Mouse (Mus musculus) lung, embryonic 15.5 days (tissue): ENCODE results near the gene Sav1. TPM values are rescaled to one million over a fixed set of nuclear protein-coding genes. Genes with fewer than 3 reads are reported as not detected.

Experiments used
- ATAC-seq: fragments of 200-750 bp; cut with Nextera tagmentation; 2 replicates; pipeline ENCODE4 v1.8.0; 2017; ENCODE audit warnings: moderate number of reproducible peaks, borderline replicate concordance; ENCODE audit not compliant: low FRiP score, low TSS enrichment; ENCODE audit errors: extremely low read depth
- H3K27ac ChIP-seq: fragments of 300-500 bp; sonication (generic); 2 replicates; pipeline ENCODE4 v1.5.1; 2015; ENCODE audit warnings: moderate library complexity, mild to moderate bottlenecking, inconsistent platforms
- H3K27me3 ChIP-seq: fragments of 300-500 bp; sonication (generic); 2 replicates; pipeline ENCODE4 v1.6.1; 2015; ENCODE audit warnings: inconsistent platforms
- H3K36me3 ChIP-seq: fragments of 300-500 bp; sonication (generic); 2 replicates; pipeline ENCODE4 v1.6.1; 2015; ENCODE audit warnings: inconsistent platforms
- H3K4me1 ChIP-seq: fragments of 300-500 bp; sonication (generic); 2 replicates; pipeline ENCODE4 v1.6.1; 2015; ENCODE audit warnings: inconsistent platforms
- H3K4me2 ChIP-seq: fragments of 300-500 bp; sonication (generic); 2 replicates; pipeline ENCODE4 v1.6.1; 2015; ENCODE audit warnings: inconsistent platforms, mild to moderate bottlenecking, moderate library complexity
- H3K4me3 ChIP-seq: fragments of 300-500 bp; sonication (generic); 2 replicates; pipeline ENCODE4 v1.5.1; 2015; ENCODE audit warnings: mild to moderate bottlenecking, inconsistent platforms
- H3K9ac ChIP-seq: fragments of 300-500 bp; sonication (generic); 2 replicates; pipeline ENCODE4 v1.6.1; 2015; ENCODE audit warnings: inconsistent platforms
- H3K9me3 ChIP-seq: fragments of 300-500 bp; sonication (generic); 2 replicates; pipeline ENCODE4 v1.6.1; 2016; ENCODE audit warnings: inconsistent platforms
- WGBS: fragments of 180-500 bp; shearing (Covaris S2); methylation state at CpG from one replicate; pipeline ENCODE4 v1.1.7; 2015; 5-methylcytosine and 5-hydroxymethylcytosine counted together
- polyA plus RNA-seq: library from polyadenylated mRNA; unstranded; fragments of >200 nt; fragmentation: Nextera tagmentation; extraction: Ambion mirVana; gene quantifications from 2 replicates; pipeline ENCODE4 v1.2.1, GENCODE M21; 2015

The Sav1 gene
- polyA plus RNA-seq, 1 experiment from 2014 or later: 9.0 TPM

DNA sequence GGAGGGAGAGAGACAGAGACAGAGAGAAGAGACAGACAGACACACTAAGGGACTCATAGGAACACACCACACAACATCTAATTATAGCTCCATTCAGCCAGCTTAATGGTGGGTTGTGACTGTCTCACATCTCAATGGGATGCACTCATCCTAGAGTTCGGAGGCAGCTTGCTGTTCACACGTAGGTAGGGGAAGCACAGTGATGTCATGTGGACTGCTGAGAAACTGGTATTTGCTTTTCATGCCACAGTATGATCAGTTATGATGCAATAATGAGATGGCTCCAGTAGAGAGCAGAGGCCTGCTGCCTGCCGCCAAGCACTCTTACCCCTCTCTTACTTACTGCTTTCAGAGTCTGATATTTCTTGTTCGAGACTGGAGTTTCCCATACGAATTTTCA lies 40.9 kb downstream of the Sav1 start:
- Histone ChIP-seq H3K4me2 (no peak overlapping the region), H3K27me3 (no peaks in the 10 kb centered on the region), H3K4me1 (0 out of 2 replicates have a peak, but pooled peaks cover 3% of the 10 kb centered on the region), H3K27ac (no peak overlapping the region), H3K9ac (no peak overlapping the region), H3K4me3 (no peak overlapping the region), H3K9me3 (no peaks in the 10 kb centered on the region), H3K36me3 (no peaks in the 10 kb centered on the region)
- 88% methylated on average over 5 of the region's 5 CpGs for WGBS
- no peak for ATAC-seq

- 44% methylated on average over 1 of the region's 1 CpGs for WGBS
- Histone ChIP-seq H3K36me3 (0 out of 2 replicates have a peak, but pooled peaks cover 4% of the 10 kb centered on the region), H3K9me3 (no peaks in the 10 kb centered on the region), H3K27ac (no peak overlapping the region), H3K27me3 (no peaks in the 10 kb centered on the region), H3K4me2 (no peak overlapping the region), H3K9ac (no peak overlapping the region), H3K4me1 (0 out of 2 replicates have a peak, but pooled peaks cover 3% of the 10 kb centered on the region), H3K4me3 (no peak overlapping the region)
- ATAC-seq: no peak
Measured at GRCm38 (mm10) chr12:69941655-69942329, 45.0 kb downstream of the Sav1 start.

- H3K4me1 ChIP-seq: 0 out of 2 replicates have a peak, but pooled peaks cover 3% of the 10 kb centered on the region
- 0 out of 2 replicates have a peak, but pooled peaks cover 4% of the 10 kb centered on the region for H3K36me3 ChIP-seq
- H3K4me3 ChIP-seq: no peak overlapping the region
- no peaks in the 10 kb centered on the region for H3K9me3 ChIP-seq
- no peak overlapping the region for H3K27ac ChIP-seq
- ATAC-seq: no peak
- 60% methylated on average over 2 of the region's 2 CpGs for WGBS
- H3K9ac ChIP-seq: no peak overlapping the region
- H3K27me3 ChIP-seq: no peaks in the 10 kb centered on the region
- H3K4me2 ChIP-seq: no peak overlapping the region
Measured at GRCm38 (mm10) chr12:69939291-69939690, 47.5 kb downstream of the Sav1 start.

DNA sequence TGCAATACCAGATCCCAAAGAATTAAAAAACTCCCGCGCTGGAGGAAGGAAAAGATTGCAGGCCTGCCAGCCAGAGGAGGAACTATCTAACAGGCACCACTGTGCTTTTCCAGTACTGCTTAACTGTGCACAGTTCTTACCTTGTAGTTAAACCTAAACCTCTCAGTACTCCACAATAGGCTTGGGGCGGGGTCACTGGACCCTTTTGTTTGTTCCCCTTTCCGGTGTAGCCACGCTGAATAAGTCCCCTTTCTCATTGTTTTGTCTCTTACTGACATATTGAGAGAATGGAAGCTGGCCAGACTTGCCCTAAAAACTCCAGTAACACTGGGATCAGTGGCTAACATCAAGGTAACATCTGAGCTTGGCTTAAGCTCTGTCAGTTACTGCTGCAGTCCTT lies 49.1 kb downstream of the Sav1 start:
- Histone ChIP-seq H3K9ac (no peak overlapping the region), H3K36me3 (0 out of 2 replicates have a peak, but pooled peaks cover 4% of the 10 kb centered on the region), H3K9me3 (no peaks in the 10 kb centered on the region), H3K4me3 (no peak overlapping the region), H3K4me2 (no peak overlapping the region), H3K4me1 (0 out of 2 replicates have a peak, but pooled peaks cover 3% of the 10 kb centered on the region), H3K27ac (no peak overlapping the region), H3K27me3 (no peaks in the 10 kb centered on the region)
- ATAC-seq: no peak
- 72% methylated on average over 5 of the region's 5 CpGs for WGBS

DNA sequence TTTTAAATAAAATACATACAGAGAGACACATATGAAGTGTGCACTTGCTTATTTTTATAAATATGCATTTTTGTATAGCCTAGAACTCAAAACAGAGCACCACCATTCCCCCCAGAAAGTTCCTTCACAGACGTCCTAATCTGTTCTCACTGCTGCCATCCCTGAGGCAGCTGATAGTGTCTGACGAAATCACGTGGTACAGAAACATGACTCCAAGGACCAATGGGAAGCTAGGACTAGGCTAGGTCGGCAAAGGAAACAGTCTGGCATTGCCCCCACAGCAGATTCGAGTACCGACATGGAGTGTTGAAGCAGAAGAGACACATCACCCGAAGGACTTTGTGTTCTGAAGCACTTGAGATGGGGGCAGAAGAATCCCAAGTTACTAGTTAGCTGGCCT lies 60.1 kb downstream of the Sav1 start:
- no peaks in the 10 kb centered on the region for H3K36me3 ChIP-seq
- no peak overlapping the region for H3K4me3 ChIP-seq
- ATAC-seq: no peak
- no peak overlapping the region for H3K4me2 ChIP-seq
- H3K4me1 ChIP-seq: no peaks in the 10 kb centered on the region
- no peak overlapping the region for H3K9ac ChIP-seq
- H3K27me3 ChIP-seq: no peaks in the 10 kb centered on the region
- H3K27ac ChIP-seq: no peak overlapping the region
- no peaks in the 10 kb centered on the region for H3K9me3 ChIP-seq
- WGBS: 40% methylated on average over 7 of the region's 7 CpGs

DNA sequence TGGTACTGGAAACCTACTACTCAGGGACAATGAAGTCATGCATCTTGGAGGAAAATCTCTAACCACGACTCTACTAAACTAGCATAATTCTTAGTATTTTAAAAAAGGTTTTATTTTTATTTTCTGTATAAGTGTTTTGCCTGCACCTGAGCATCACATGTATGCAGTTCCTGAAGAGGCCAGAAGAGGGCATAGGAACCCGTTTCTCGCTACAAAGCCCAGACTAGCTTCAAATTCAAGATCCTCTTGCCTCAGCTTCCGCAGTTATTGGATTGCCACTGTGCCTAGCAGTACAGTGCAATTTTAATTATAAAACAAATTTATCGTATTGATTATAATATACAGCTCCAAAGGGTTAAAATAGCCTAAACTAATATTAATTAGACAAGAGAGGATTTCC lies 62.8 kb downstream of the Sav1 start:
- Histone ChIP-seq H3K9ac (no peak overlapping the region), H3K27me3 (no peaks in the 10 kb centered on the region), H3K4me1 (no peaks in the 10 kb centered on the region), H3K4me3 (no peak overlapping the region), H3K4me2 (no peak overlapping the region), H3K9me3 (no peaks in the 10 kb centered on the region), H3K36me3 (no peaks in the 10 kb centered on the region), H3K27ac (no peak overlapping the region)
- no peak for ATAC-seq
- WGBS: 11% methylated on average over 5 of the region's 5 CpGs

GRCm38 (mm10) chr12:69923603-69924002 lies 63.2 kb downstream of the Sav1 start:
- Histone ChIP-seq H3K4me3 (no peak overlapping the region), H3K9me3 (no peaks in the 10 kb centered on the region), H3K9ac (no peak overlapping the region), H3K36me3 (no peaks in the 10 kb centered on the region), H3K27me3 (no peaks in the 10 kb centered on the region), H3K4me1 (no peaks in the 10 kb centered on the region), H3K27ac (no peak overlapping the region), H3K4me2 (no peak overlapping the region)
- no peak for ATAC-seq
- 41% methylated on average over 3 of the region's 3 CpGs for WGBS

GRCm38 (mm10) chr12:69923128-69923527 lies 63.7 kb downstream of the Sav1 start:
- Histone ChIP-seq H3K4me1 (no peaks in the 10 kb centered on the region), H3K9ac (no peak overlapping the region), H3K4me3 (no peak overlapping the region), H3K36me3 (no peaks in the 10 kb centered on the region), H3K27me3 (no peaks in the 10 kb centered on the region), H3K9me3 (no peaks in the 10 kb centered on the region), H3K4me2 (no peak overlapping the region), H3K27ac (no peak overlapping the region)
- no peak for ATAC-seq
- WGBS: 73% methylated on average over 3 of the region's 3 CpGs

DNA sequence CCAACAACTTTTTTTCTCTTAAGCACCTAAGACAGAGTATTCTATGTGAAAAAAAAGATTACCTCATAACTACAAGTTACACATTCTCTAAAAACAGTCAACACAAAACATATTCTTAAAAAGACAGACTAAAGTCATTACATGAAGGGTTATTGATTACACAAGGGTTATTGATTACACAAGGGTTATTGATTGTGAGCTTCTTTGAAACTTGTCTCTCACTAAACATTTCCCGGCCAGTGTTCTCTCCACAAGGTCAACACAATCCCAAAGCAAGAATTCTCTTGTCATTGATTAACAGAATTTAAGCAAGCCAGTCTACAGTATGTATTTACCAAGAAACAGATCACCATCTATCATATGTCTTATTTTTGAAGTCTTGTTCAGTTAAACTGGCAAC lies 64.7 kb downstream of the Sav1 start:
- Histone ChIP-seq H3K4me1 (no peaks in the 10 kb centered on the region), H3K27me3 (no peaks in the 10 kb centered on the region), H3K36me3 (no peaks in the 10 kb centered on the region), H3K4me3 (no peak overlapping the region), H3K9ac (no peak overlapping the region), H3K27ac (no peak overlapping the region), H3K4me2 (no peak overlapping the region), H3K9me3 (no peaks in the 10 kb centered on the region)
- ATAC-seq: no peak
- WGBS: 51% methylated on average over 1 of the region's 1 CpGs

GRCm38 (mm10) chr12:69917870-69918269 lies 68.9 kb downstream of the Sav1 start:
- H3K4me3 ChIP-seq: no peak overlapping the region
- no peaks in the 10 kb centered on the region for H3K27me3 ChIP-seq
- no peak overlapping the region for H3K9ac ChIP-seq
- H3K27ac ChIP-seq: no peak overlapping the region
- H3K4me1 ChIP-seq: no peaks in the 10 kb centered on the region
- H3K4me2 ChIP-seq: no peak overlapping the region
- WGBS: 75% methylated on average over 2 of the region's 2 CpGs
- ATAC-seq: no peak
- H3K36me3 ChIP-seq: no peaks in the 10 kb centered on the region
- H3K9me3 ChIP-seq: no peaks in the 10 kb centered on the region
